Mouse (Mus musculus) testis, adult 10 weeks (tissue): ENCODE results near the gene Grsf1. TPM values are rescaled to one million over a fixed set of nuclear protein-coding genes. Genes with fewer than 3 reads are reported as not detected.

Source experiments
- polyA plus RNA-seq: library from polyadenylated mRNA; stranded (reverse); fragments of 350-450 nt; fragmentation: Illumina TruSeq; extraction: RNeasy Lipid Tissue Mini Kit (QIAGEN cat#74804); gene quantifications from one replicate; pipeline ENCODE4 v1.2.3, GENCODE M21; 2014; ENCODE audit warnings: low read depth, low replicate concordance

Grsf1 gene
- polyA plus RNA-seq: 157 TPM

GRCm38 (mm10) chr5:88675443-88676387 is at the start of gene Grsf1:
Grsf1 (minus strand) TSS chr5:88676171.

DNA sequence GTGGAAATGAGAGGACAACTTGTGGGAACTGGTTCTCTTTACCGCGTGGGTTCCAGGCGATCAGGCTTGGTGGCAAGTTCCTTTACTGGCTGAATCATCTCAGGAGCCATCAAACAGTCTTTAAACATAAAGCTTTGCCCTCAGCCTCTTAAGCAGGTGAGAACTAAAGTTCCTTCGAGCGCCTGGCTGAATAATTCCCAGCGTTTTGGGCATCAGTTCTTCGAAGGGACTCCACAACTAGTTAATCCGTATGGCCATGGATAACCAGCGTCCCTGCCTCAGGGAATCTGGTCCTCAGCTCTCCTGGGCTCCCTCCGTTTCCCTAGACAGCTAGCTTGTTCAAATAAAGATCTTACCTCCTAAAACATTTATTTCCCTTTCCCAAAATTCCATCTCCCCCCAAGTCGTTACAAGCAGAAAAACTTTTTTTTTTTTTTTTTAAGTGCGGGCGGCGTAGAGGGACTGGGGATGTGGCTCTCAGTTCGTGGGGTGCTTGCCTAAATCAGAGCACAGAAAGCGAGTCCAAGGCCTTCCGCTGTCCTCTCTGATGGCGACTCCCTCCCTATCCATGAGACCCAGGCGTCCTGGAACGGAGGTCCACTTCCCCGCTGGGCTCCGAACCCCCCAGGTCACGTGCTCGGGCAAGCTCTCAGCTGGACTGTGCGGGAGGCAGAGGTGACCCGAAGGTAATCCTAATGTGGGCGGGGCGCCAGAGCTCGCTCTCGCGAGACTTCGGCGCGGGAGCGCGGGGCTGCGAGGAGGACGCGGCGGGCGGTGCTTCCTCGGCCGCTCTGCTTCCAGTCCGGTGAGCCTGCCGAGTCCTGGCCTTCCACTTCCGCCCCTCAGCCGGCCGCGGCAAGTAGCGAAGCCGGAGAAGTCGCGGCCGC is 44.4 kb upstream of the Grsf1 start, which contains the start of gene Mob1b:
TSS of gene Mob1b (plus strand) at position 740 of the 887 bp plus-strand sequence.

Other genes with a start within 250 kb of the Grsf1 start
- not detected for gene Ambn, start 220.2 kb downstream of the Grsf1 start, polyA plus RNA-seq
- gene Enam, start 188.2 kb downstream of the Grsf1 start, polyA plus RNA-seq: not detected
- gene Jchain, start 148.3 kb downstream of the Grsf1 start, polyA plus RNA-seq: 2.1 TPM
- 38.9 TPM for gene Utp3, start 121.7 kb downstream of the Grsf1 start, polyA plus RNA-seq
- 71.0 TPM for gene Rufy3, start 111.1 kb downstream of the Grsf1 start, polyA plus RNA-seq
- 41.4 TPM for gene Mob1b, start 44.7 kb upstream of the Grsf1 start, polyA plus RNA-seq
- gene Dck, start 88.8 kb upstream of the Grsf1 start, polyA plus RNA-seq: 6.6 TPM
- gene Slc4a4, start 210.6 kb upstream of the Grsf1 start, polyA plus RNA-seq: 0.70 TPM